Mouse (Mus musculus) fat pad, adult 2 months (tissue): Measurements from ENCODE around the gene Pigs.

Experiments
- DNase-seq: peaks from one replicate; pipeline ENCODE4 v3.0.0-alpha.2; 2011; ENCODE audit warnings: low read depth, low spot score; ENCODE audit errors: extremely low read depth

The Pigs gene

DNA sequence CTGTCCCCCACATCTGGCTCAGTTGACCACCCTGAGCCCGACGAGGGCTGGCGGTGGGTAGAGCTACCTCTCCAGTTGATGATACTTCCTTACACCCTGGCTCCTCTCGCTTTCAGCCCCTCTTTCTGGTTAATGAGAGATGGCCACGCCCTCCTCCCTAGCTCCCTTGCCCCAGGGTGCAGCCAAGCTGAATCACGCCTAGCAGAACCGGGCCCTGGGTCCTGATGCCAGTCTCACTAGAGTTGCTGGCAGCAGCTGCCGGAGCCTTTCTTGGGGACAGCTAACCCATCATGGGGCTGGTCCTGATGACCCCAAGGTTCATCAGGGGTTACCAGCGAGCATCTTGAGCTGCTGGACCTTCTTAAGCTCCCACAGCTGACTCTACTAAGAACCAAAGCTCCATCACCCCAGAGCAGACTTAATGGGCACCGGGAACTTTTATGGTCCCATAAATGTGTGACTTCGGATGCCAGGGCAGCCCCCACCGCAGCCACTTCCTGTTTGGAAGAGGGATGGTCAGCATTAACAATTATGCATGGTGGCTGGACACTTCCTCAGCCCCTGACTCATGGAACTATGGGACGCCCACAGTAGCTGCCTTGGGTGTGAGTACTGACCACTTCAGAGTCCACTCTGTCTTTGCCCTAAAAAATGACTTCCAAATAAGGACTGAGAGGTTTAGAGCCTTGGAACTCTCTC, 35.2 kb downstream of the Pigs start:
- no peak for DNase-seq

DNA sequence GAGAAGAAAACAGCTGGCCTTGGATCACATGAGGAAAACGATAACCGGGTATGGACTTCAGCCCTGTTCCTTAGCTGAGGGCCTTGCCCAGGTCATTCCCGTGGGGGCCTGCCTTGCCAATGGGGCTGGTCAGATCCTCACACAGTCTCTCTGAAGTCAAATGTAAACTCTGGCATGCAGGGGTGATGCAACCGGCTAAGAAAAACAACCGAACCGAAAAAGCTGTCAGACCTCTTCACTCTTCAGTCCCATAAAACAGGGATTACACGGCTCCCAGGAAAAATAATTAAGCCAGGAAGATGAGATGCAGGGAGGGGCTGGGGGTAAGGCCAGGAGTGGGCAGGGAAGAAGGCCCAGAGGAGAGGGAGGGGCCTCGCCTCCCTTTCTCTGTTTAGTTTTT, 35.9 kb downstream of the Pigs start:
- peak; percentile 65 for DNase-seq

DNA sequence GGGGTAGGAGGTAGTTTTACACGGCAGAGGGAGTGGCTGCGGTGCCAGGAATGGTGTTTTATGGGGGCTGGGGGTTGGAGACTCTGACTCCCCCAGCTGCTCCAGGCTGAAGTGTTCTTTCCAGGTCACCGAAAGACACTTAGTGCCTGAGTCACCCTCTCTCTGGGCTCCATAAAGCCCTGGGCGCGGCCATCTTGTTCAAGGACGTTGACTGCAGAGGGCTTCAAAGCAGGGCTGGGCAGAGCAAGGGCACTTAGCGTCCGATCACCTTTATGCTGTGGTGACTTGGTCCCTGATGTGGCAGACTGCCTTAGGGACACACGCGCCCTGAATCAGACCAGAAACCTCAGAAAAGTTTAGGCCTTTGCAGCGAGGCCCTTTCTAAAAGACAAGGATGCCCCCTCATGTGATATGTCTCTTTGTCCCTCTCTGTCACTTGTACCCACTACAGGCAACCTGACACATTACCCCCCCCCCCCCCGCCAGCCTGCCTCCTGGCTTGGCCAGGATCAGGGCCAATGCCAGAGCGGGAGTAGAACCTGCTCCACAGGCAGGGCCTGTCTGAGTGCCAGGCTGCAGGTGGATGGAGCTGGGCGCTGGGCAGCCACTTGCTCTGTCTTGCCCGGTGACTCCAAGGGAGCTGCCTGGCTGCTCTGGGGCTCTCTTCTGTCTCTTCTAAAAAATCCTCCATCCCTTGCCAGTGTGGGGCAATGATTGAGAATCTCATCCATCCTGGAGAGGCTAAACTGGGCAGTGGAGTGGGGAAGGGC, 39.4 kb downstream of the Pigs start:
- no peak for DNase-seq

DNA sequence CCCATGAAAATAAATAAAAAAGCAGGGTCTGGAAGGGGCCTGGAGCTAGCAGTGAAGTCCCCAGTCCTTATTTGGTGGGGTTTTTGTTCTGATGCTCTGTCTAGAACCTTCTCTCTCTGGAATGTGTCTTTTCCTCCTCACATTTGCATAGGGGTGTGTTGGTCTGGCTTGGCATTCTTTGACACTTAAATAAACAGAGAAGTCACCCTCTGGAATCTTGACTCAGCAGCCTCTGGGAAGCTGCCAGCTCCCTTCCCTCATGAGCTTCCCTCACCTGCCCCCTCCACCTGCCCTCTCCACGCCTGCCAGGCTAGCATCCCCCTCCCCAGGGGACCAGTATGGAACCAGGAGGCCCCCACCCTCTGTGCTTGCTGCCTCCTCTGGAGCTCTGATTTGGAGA, 42.2 kb downstream of the Pigs start:
- no peak for DNase-seq

DNA sequence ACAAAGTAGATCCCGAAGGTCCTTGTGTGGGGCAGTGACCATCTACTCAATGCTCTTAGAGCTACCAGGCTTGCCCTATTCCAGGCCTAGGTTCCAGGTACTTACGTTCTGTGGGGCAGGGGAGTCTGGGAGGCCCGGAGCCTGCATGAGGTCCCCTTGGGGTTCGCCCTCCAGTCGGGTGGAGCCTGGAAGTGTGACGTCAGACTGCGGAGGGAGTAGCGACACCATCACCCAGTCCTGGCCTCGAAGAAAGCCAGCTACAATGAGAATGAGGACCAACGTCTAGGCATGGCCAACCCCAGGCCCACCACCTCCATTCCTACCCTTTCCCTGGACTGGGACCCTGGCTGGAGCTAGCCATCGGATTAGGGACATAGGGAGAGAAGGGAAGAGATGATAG, 43.5 kb downstream of the Pigs start:
- DNase-seq, result no peak

DNA sequence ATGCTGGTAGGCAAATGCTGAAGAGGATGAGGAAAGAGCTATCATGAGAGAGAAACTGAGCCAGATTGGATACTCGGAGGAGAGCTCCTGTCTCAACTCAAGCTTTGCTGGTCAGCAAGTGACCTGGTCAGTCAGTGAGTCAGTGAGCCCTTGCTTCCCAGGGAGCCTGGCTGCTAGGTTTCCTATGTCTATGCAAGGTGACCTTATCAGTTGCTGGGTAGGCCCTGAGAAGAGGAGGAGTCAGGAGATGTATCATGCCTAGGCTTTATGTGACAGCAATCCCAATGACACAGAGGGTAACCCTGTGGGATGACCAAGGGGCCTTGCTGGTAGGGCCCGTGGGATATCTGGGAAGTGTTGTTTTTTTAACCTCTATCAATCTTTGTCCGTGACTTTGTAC, 44.0 kb downstream of the Pigs start:
- no peak for DNase-seq

DNA sequence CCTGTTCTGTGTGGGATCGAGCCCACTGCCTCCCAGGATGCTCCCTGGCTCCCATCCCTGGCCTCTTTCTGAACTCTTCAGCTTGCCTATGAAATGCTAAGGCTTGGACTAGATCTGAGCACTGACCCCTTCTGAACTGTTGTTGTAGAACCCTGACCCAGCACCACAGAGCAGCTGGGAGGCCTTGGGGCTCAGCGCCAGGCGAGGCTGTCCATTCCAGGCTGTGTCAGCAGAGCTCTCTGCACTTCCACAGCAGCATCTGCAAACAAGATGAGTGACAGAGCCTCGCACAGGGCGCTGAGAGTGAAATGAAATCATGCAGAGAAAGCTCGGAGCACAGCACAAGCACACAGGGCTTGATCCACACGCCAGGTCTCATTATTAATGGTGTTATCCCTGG, 44.4 kb downstream of the Pigs start:
- no peak for DNase-seq

DNA sequence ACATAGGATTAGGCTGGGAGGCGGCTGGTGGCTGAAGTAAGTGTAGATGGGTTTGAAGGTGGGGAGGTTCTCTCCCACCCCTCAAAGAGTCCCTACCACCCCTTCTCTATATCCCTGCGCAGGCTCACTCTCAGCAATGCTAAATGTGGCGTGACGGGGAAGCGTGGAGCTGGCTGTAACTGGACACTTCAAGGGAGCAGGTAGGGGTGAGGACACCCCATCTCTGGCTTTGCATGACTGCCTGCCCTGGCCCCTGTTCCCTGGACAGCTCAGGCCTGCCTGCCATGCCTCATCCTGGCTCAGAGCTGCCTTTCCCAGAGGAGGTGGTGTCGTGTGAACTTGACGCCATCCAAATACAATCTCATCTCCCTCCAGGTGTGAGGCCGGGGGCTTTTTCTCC, 45.9 kb downstream of the Pigs start:
- DNase-seq, result no peak

DNA sequence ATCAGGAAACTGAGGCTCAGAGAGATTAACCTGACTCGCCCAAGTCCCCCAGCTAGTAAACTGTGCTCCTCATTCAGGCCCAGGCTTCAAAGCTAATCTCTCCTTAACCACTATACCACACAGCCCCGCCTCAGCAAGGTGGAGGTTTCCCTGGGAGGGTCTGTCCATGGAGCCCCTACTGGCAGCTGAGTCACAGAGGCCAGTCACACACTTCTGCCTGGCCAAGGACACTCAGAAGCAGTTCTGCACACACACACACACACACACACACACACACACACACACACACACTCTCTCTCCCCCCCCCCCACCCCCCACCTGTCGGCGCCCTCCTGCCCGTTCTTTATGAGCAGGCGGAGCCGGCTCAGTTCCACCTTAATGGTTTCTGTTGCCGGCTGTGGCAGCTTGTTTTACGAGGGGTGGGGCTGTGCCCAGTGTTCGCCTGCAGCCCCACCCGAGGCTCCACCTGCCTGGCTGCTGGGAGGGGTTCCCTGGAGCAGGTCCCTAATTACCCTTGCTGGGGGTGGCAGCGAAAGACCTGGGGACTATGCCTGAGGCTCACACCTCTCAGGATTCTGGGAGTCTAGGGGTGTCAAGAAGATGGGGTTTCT, 49.4 kb downstream of the Pigs start:
- DNase-seq, result no peak

DNA sequence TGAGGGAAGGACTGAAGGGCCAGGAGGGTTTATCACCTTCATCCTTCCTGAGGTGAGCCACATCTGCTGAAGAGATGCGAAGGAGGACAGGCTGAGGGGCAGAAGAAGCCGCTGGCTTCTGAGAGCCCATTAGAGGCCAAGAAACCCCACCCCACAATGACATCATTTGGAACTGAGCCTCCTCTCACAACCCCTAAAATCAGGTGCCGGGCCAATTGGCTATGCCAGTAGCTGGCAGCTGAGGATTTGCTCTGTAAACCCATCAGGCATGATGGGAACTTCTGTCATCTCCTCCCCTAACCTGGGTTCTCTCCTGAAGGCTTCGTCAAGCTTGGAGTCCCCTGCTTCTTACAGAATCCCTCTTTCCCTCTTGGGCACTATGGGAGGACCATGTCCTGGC, 52.1 kb downstream of the Pigs start:
- no peak for DNase-seq

DNA sequence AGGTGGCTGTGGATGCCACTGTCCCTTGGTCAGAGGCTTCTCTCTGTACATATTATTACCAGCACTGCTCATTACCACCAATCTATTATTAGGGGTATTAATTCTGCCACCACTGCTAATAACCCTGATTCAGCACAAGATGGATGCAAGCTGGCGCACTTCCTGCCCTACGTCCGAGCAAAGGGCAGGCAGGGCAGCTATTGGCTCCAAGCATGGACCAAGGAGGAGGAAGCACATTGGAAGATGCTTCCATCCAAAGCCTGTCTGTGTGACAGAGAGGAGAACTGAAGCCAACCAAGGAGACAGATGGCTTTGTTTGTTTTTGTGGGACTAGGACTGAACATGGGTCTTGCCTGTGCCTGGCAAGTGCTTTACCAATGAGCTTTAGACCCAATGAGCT, 52.8 kb downstream of the Pigs start:
- DNase-seq, result no peak

DNA sequence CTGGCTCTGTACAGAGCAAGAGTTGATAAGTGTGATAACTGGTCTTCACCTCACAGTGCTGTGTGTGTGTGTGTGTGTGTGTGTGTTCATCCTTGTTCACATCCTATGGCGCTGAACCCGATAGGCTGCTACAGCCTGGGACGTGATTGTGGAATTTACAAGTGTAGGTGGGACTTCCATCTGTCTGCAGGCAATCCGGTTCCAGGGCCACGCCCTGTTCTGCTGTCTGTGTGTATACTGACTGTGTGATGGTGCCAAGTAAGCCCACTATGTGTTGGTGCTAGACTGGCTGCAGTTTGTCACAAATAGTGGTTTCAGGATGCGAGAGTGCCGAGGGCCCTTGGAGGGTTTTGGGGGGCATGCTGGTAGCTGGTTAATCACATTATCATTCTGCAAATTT, 54.1 kb downstream of the Pigs start:
- no peak for DNase-seq

DNA sequence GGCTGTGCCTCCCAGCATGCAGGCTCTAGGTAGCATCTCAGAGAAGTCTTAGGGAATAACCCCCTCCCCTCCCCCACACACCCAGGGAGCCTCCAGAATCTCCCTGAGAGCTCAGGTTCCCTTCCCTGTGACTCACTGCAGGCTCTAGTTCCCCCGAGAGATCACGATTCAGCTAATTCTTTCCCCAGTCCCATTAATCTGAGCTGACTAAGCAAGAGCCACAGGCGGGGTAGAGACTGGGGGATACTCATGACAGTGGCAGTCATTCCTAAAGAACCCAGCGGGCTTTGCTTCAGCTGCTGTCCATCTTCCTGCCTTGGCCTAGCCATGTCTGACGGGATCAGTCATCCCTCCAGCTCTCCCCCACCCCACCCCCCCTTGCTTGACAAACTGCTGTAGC, 54.5 kb downstream of the Pigs start:
- no peak for DNase-seq

DNA sequence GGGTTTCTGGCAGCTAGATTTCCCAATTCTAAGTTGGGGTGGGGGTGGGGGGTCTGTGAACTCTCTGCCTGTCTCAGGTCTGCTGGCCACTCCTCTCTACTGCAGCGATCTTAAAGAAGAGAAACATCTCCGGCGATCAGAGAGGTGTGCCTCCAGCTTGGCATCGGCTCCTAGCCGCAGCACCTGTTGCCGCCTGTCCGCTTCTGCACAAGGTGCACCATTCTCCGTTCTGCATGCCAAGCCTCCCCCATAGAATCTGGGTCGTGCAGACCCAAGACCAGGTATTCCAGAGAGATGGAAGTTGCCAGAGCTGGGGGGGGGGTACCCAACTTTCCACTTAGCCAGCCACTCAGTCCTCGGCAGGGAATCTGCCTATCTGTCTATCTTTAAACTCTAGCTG, 57.6 kb downstream of the Pigs start:
- DNase-seq, result no peak

DNA sequence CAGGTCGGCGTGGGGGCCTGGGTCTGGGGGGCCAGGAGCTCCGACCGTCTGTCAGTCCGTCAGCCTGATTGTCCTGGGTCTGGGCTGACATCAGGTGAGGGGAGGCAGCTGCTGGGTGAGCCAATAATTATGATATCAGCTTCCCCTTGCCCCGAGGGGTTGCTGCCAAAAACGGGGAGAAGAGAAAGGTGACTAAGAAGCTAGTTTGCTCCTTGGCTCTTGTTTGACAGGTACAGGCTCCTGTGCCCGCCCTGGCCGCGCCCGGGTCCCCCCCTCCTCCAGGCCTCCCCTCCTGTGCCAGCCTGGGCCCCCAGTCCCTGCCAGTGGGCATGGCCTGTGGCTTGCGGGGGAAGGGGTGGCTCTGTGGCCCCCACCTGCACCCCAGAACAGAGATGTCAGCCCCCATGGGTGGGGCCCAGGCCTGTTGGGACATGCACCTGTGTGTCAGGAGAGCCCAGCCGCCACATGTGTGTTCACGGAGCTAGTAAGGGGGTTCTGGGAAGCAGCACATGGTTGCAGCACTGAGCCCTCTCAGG, 58.4 kb downstream of the Pigs start, which contains the start of gene Foxn1:
TSS of gene Foxn1 (minus strand) at position 51 of the 536 bp plus-strand sequence.
- no peak for DNase-seq
